Mouse (Mus musculus) mesoderm, embryonic 11.5 days (tissue): Measurements from ENCODE around the gene Olfr549.

ENCODE experiments used
- DNase-seq: peaks from one replicate; pipeline ENCODE4 v3.0.0-alpha.2; 2012; ENCODE audit warnings: low read depth, low spot score

Gene Olfr549

GRCm38 (mm10) chr7:102591786-102592185 lies 42.1 kb downstream of the Olfr549 start, which contains the start of gene Olfr551:
Olfr551 (minus strand) TSS chr7:102591886.
- DNase-seq = no peak

GRCm38 (mm10) chr7:102597378-102598031 lies 47.8 kb downstream of the Olfr549 start, which contains the start of gene Olfr552:
Olfr552 (plus strand) TSS chr7:102597770.
- no peak for DNase-seq
